Mouse (Mus musculus): ENCODE data around the gene Alkbh2. TPM values are rescaled to one million over a fixed set of nuclear protein-coding genes. Genes with fewer than 3 reads are reported as not detected.

The Alkbh2 gene
- polyA plus RNA-seq, 1 experiment from 2014 or later, result 5.8 TPM

DNA sequence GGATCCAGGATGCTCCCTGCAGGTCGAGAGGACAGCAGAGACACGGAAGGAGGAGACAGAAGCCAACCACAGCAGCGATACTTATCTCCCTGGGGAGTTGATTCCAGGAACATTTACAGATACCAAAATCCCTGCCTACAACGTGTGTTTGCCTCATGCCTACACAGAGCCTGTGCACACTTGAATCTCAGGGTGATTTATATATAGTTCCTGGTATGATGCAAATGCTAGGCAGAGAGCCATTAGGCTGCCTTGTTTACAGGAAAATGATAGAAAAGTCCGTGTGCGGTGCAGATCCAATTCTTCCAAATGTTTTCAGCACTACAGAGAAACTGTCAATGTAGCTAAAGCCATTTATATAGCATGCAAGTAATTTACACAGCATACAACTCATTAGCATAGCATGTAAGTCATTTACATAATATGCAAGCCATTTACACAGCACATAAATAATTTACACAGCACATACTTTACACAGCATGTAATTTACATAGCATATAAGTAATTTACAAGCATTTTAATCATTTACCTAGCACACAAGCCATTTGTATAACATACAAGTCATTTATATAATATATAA, 35.2 kb upstream of the Alkbh2 start:
- H3K27ac ChIP-seq (ENCODE audit: low read length), result no peak overlapping the region
- H3K4me2 ChIP-seq (ENCODE audit: low read length), result no peak overlapping the region
- no peak for ATAC-seq
- H3K9ac ChIP-seq (ENCODE audit: low read depth, low read length), result no peak overlapping the region
- no peak overlapping the region for H3K4me3 ChIP-seq (ENCODE audit: low read depth, low read length)
- H3K4me1 ChIP-seq (ENCODE audit: control insufficient read depth, insufficient read depth, low read length), result no peaks in the 10 kb centered on the region
- no peaks in the 10 kb centered on the region for H3K36me3 ChIP-seq (ENCODE audit: control insufficient read depth, insufficient read depth, low read length)
- WGBS, result 79% methylated on average over 6 of the region's 6 CpGs
- no peaks in the 10 kb centered on the region for H3K9me3 ChIP-seq (replicated peaks; ENCODE audit: control insufficient read depth, low read length, poor library complexity, severe bottlenecking)
- H3K27me3 ChIP-seq (ENCODE audit: control insufficient read depth, insufficient read depth, low read depth, low read length), result no peaks in the 10 kb centered on the region

DNA sequence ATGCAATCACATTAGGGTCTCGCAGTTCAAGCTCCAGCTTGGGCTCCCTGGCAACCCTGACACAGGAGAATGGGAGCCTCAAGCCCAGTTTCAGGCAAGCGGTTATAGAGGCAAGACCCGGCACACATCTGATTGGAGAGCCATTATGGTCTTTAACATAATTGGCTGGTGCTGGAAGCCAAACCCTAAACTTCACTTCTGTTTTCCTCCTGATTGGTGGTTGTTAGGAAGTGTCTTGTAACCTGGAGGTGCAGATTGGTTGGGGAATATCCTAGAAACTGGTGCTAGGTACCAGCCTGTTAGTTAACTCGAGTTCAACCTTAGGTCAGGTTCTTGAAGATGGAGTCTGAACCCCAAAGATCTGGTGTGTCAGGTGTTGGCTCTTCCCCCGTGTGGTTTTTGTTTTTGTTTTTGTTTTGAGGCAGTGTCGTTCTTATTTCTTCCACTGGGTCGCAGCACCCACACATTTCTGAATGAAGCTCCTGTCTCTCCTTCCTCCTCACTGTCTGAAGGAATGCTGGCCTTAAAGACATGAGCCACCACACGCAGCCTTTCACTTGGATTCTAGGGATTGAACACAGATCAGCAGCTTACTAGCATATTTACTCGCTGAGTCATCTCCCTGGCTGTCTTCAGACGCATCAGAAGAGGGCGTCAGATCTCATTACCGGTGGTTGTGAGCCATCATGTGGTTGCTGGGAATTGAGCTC, 34.2 kb upstream of the Alkbh2 start:
- Histone ChIP-seq H3K4me3 (ENCODE audit: low read depth, low read length) (no peak overlapping the region), H3K27ac (ENCODE audit: low read length) (no peak overlapping the region), H3K4me2 (ENCODE audit: low read length) (no peak overlapping the region), H3K9me3 (replicated peaks; ENCODE audit: control insufficient read depth, low read length, poor library complexity, severe bottlenecking) (no peaks in the 10 kb centered on the region), H3K36me3 (ENCODE audit: control insufficient read depth, insufficient read depth, low read length) (no peaks in the 10 kb centered on the region), H3K4me1 (ENCODE audit: control insufficient read depth, insufficient read depth, low read length) (no peaks in the 10 kb centered on the region), H3K27me3 (ENCODE audit: control insufficient read depth, insufficient read depth, low read depth, low read length) (no peaks in the 10 kb centered on the region), H3K9ac (ENCODE audit: low read depth, low read length) (no peak overlapping the region)
- 59% methylated on average over 12 of the region's 12 CpGs for WGBS
- no peak for ATAC-seq

DNA sequence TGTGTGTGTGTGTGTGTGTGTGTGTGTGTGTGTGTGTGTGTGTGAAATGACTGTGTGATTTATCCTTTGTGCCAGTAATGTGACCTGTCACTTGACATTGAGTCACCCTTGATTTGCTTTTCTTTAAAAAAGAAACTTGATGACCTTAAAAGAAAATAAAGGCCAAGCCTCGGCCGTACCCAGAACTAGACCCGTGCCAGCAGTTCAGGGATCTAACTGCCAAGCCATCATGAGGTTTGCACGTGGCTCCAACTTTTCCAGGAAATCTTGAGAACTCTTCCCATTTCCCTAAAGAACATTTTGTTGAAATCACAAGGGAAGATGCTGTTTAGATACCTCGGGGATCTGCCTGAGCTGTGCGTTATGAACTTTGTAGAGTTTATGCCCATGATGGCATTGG, 33.4 kb upstream of the Alkbh2 start:
- Histone ChIP-seq H3K36me3 (ENCODE audit: control insufficient read depth, insufficient read depth, low read length) (no peaks in the 10 kb centered on the region), H3K27me3 (ENCODE audit: control insufficient read depth, insufficient read depth, low read depth, low read length) (no peaks in the 10 kb centered on the region), H3K9ac (ENCODE audit: low read depth, low read length) (no peak overlapping the region), H3K4me2 (ENCODE audit: low read length) (no peak overlapping the region), H3K4me3 (ENCODE audit: low read depth, low read length) (no peak overlapping the region), H3K9me3 (replicated peaks; ENCODE audit: control insufficient read depth, low read length, poor library complexity, severe bottlenecking) (no peaks in the 10 kb centered on the region), H3K4me1 (ENCODE audit: control insufficient read depth, insufficient read depth, low read length) (no peaks in the 10 kb centered on the region), H3K27ac (ENCODE audit: low read length) (no peak overlapping the region)
- no peak for ATAC-seq
- WGBS, result 84% methylated on average over 6 of the region's 6 CpGs

DNA sequence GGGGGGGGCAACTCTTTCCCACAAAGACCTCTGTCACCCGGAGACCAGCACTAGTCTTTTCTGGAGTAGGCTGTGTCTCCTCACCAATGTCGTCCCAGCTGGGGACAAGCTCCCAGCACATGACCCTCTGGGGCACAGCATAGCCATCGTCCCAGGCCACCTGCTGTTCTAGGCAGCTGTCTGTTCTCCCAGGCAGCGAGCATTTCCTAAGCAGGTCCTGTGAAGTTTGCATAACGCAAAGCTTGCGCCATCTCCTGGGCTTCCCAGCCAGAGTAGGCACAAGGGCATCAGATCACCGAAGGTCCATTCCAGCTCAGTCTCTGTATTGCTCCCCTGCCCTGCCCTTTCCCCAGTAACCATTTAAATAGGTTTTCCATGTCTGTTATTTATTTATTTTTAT, 29.2 kb upstream of the Alkbh2 start:
- WGBS, result 50% methylated on average over 7 of the region's 7 CpGs

DNA sequence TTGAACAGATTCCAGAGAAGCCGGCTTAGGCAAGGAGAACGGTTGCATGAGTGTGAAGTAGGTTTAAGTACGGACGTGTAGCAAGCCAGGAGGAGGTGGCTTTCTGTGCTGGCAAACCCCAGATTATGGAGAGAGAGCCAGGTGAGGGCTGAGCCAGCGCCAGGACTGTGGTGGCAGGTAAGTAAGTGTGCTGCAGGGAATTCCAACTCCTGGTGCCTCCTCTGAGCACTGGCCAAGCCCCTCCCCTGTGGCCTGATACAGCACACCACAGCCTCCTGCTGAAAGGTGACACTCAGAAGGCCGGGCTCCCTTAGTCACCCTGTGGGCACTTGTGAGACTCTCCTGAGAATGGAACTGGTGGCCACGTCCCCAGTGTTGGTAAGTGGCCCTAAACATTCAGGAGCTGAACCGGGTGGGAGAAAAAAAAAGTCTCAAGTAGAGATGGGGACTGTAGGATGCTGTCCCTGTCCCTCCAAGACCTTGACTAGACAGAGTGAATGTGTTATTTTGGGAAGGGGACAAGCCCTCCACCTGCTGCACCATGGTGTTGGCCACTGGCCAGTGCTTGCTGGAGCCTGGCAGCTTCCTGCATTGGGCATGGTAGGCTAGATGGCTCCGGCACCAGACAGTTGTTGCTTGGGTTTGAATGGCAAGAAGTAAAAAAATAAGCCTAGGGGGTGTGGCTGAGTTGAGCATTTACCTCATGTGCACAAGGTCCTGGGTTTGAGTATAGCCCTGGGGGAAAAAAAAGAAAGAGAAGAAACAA, 27.3 kb upstream of the Alkbh2 start:
- Histone ChIP-seq H3K36me3 (ENCODE audit: control insufficient read depth, insufficient read depth, low read length) (no peaks in the 10 kb centered on the region), H3K9me3 (replicated peaks; ENCODE audit: control insufficient read depth, low read length, poor library complexity, severe bottlenecking) (no peaks in the 10 kb centered on the region), H3K4me3 (ENCODE audit: low read depth, low read length) (no peak overlapping the region), H3K4me2 (ENCODE audit: low read length) (no peak overlapping the region), H3K27me3 (ENCODE audit: control insufficient read depth, insufficient read depth, low read depth, low read length) (no peaks in the 10 kb centered on the region), H3K27ac (ENCODE audit: low read length) (no peak overlapping the region), H3K9ac (ENCODE audit: low read depth, low read length) (no peak overlapping the region), H3K4me1 (ENCODE audit: control insufficient read depth, insufficient read depth, low read length) (no peaks in the 10 kb centered on the region)
- 68% methylated on average over 9 of the region's 9 CpGs for WGBS
- no peak for ATAC-seq

More for the DNA sequence above, 29.2 kb upstream of the Alkbh2 start:
- Histone ChIP-seq H3K27ac (ENCODE audit: low read length) (no peak overlapping the region), H3K9ac (ENCODE audit: low read depth, low read length) (no peak overlapping the region), H3K4me3 (ENCODE audit: low read depth, low read length) (no peak overlapping the region), H3K27me3 (ENCODE audit: control insufficient read depth, insufficient read depth, low read depth, low read length) (no peaks in the 10 kb centered on the region), H3K4me1 (ENCODE audit: control insufficient read depth, insufficient read depth, low read length) (no peaks in the 10 kb centered on the region), H3K4me2 (ENCODE audit: low read length) (no peak overlapping the region), H3K36me3 (ENCODE audit: control insufficient read depth, insufficient read depth, low read length) (no peaks in the 10 kb centered on the region), H3K9me3 (replicated peaks; ENCODE audit: control insufficient read depth, low read length, poor library complexity, severe bottlenecking) (no peaks in the 10 kb centered on the region)
- ATAC-seq, result no peak

DNA sequence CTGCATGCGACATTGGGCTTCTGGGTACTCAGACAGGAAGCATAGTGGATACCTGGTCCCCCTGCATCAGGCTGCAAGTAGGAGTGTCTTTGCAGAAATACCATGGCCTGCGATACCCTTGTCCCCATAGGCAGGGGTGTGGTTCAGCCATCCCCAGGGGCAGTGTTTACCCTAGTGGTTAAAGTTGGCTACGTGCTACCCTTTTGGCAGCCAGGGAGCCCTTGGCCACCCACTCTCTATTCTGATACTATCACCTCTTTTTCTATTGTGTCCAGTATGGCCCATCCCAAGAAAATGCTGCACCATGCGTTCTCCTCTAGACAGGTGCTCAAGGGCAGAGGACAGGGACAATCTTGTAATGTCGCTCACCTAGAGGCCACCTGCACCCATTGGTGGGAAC, 26.7 kb upstream of the Alkbh2 start:
- no peaks in the 10 kb centered on the region for H3K9me3 ChIP-seq (replicated peaks; ENCODE audit: control insufficient read depth, low read length, poor library complexity, severe bottlenecking)
- H3K9ac ChIP-seq (ENCODE audit: low read depth, low read length), result no peak overlapping the region
- 87% methylated on average over 5 of the region's 5 CpGs for WGBS
- H3K27me3 ChIP-seq (ENCODE audit: control insufficient read depth, insufficient read depth, low read depth, low read length), result no peaks in the 10 kb centered on the region
- no peaks in the 10 kb centered on the region for H3K36me3 ChIP-seq (ENCODE audit: control insufficient read depth, insufficient read depth, low read length)
- no peak for ATAC-seq
- no peak overlapping the region for H3K4me3 ChIP-seq (ENCODE audit: low read depth, low read length)
- no peaks in the 10 kb centered on the region for H3K4me1 ChIP-seq (ENCODE audit: control insufficient read depth, insufficient read depth, low read length)
- H3K4me2 ChIP-seq (ENCODE audit: low read length), result no peak overlapping the region
- H3K27ac ChIP-seq (ENCODE audit: low read length), result no peak overlapping the region

DNA sequence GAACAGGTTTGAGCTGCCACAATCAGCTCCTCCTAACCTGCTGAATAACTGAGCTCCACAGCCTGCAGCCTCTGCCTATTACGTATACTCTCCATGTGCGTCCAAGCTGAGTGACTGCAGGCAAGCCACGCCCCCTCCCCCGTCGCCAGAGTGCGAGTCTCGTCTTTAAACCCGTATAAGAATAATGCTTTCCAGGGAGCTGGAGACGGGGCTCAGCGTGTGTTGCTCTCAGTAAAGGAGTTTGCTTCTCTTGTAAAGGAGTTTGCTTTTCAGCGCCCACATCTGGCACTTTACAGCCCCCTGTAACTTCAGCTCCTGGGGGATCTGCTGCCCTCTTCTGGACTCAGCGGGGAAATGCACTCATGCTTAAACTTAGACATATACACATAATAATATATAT, 25.5 kb upstream of the Alkbh2 start:
- Histone ChIP-seq H3K9ac (ENCODE audit: low read depth, low read length) (no peak overlapping the region), H3K36me3 (ENCODE audit: control insufficient read depth, insufficient read depth, low read length) (no peaks in the 10 kb centered on the region), H3K27me3 (ENCODE audit: control insufficient read depth, insufficient read depth, low read depth, low read length) (no peaks in the 10 kb centered on the region), H3K4me2 (ENCODE audit: low read length) (peak overlapping the region; percentile 41), H3K9me3 (replicated peaks; ENCODE audit: control insufficient read depth, low read length, poor library complexity, severe bottlenecking) (no peaks in the 10 kb centered on the region), H3K4me3 (ENCODE audit: low read depth, low read length) (no peak overlapping the region), H3K27ac (ENCODE audit: low read length) (no peak overlapping the region), H3K4me1 (ENCODE audit: control insufficient read depth, insufficient read depth, low read length) (no peaks in the 10 kb centered on the region)
- 3% methylated on average over 12 of the region's 12 CpGs for WGBS
- no peak for ATAC-seq

DNA sequence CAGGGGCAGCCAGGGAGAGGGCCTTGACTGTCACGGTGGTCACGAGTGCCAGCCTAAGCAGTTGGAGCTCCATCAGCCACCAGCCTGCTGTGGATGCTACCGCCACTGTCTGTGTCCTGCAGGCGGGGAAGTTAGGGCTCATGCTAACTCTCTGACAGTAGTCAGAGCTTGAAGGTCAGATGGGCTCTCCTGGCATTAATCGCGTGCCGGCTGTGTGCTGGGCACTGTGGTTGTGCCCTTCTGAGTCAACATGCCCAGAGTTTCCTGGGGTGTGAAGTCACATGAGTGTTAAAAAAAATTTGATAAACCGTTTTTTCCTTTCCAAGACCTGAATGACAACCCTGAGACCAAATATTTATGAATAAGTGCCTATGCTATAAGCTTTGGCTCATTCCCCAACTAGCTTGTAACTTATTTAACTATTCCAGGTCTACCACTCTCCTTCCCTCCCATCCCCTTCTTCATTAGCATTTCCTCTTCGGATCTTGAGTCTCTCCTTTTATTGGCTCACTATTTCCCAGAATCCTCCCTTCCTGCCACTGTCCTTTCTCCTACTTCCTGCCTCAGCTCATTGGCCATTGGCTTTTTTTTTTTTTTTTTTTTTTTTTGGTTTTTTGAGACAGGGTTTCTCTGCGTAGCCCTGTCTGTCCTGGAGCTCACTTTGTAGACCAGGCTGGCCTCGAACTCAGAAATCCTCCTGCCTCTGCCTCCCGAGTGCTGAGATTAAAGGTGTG, 24.5 kb upstream of the Alkbh2 start:
- Histone ChIP-seq H3K27ac (ENCODE audit: low read length) (no peak overlapping the region), H3K36me3 (ENCODE audit: control insufficient read depth, insufficient read depth, low read length) (no peaks in the 10 kb centered on the region), H3K27me3 (ENCODE audit: control insufficient read depth, insufficient read depth, low read depth, low read length) (no peaks in the 10 kb centered on the region), H3K4me2 (ENCODE audit: low read length) (no peak overlapping the region), H3K4me3 (ENCODE audit: low read depth, low read length) (no peak overlapping the region), H3K9me3 (replicated peaks; ENCODE audit: control insufficient read depth, low read length, poor library complexity, severe bottlenecking) (no peaks in the 10 kb centered on the region), H3K9ac (ENCODE audit: low read depth, low read length) (no peak overlapping the region), H3K4me1 (ENCODE audit: control insufficient read depth, insufficient read depth, low read length) (no peaks in the 10 kb centered on the region)
- 85% methylated on average over 12 of the region's 12 CpGs for WGBS
- ATAC-seq, result no peak

Measured in midbrain, embryonic 16.5 days (tissue).